Mouse (Mus musculus): Measurements from ENCODE around the gene A630010A05Rik. TPM values are rescaled to one million over a fixed set of nuclear protein-coding genes. Genes with fewer than 3 reads are reported as not detected.

Gene A630010A05Rik
- polyA plus RNA-seq (2012; rRNA removed; ENCODE audit: low replicate concordance): not detected in 2 replicates

GRCm38 (mm10) chr16:14562017-14562416, at the start of gene A630010A05Rik:
Gene A630010A05Rik, plus strand, starts transcription at chr16:14562317.

Other genes starting within 250 kb of the A630010A05Rik start
- 30.9 and 69.0 TPM in 2 replicates for gene Fopnl, start 244.9 kb upstream of the A630010A05Rik start, polyA plus RNA-seq (2012; rRNA removed; ENCODE audit: low replicate concordance)
- 42.9 and 62.8 TPM in 2 replicates for gene Abcc1, start 200.8 kb upstream of the A630010A05Rik start, polyA plus RNA-seq (2012; rRNA removed; ENCODE audit: low replicate concordance)

Data from mammary gland, adult 2 months (tissue).